Mouse (Mus musculus): ENCODE data around the gene Rsph3b.

The Rsph3b gene

GRCm38 (mm10) chr17:6862040-6862780 is 86.3 kb downstream of the Rsph3b start:
- no peak for DNase-seq

DNA sequence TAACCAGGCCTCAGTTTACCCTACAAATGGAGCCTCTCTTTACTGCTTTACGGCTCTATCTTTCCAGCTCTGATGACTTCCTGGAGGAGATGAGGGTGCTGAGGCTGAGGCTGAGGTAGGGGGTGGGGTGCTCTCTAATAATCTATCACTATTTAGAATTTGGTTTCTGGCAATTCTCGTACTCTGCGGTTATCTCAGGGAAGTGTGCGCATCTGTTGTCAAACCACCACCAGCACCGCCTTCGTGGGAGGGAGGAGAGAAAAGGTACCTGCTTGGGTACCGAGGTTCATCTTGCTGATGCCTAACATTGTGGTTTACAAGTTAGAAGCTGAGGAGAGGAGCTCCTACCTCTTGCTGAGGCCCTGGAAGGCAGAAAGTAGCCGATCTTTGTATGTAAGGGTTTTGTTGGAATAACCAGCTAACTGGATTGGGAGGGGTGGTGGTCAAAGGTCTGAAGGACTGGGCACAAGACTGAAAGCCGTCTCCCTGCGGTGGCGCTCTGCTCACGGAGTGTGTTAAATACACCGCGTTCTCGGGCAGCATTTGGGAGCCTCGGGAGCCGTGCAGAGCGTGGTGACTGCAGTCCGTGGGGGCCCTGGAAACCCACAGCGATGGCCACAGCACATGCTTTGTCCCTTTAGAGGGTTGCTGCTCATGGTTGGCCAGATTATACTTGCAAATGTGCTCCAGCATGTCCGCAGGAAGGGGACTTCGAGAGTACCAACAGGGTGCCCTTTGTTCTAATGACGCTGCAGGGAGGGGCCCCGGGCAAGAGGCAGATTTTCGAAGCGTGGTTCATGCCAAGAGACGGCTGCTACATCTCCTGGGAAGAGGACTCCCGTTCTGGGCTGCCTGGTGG is 87.1 kb downstream of the Rsph3b start:
- peak; percentile 88 for DNase-seq

GRCm38 (mm10) chr17:6860491-6860897 is 88.0 kb downstream of the Rsph3b start:
- DNase-seq = peak; percentile 47

DNA sequence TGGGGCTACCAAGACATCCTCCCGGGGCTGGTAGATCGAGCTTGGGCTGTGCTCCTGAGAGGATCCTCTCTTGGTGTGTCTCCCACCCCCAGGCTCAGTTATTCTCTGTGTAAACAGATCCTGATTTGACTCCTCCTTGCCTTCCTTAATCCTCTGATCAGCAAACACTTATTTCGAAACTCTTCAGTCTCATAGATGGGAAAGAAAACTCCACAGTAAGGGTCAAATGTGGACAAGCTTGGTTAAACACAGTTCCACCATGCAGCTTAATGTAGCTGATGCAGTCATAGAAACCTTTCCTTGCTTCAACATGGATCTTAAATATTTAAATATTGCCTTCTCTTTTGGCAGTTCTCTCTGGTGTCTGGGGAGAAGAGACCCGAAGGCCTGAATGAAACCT is 88.4 kb downstream of the Rsph3b start:
- no peak for DNase-seq

Data from kidney, adult 11 months (tissue).